Mouse (Mus musculus) cerebellum, adult 9-11 months (tissue): ENCODE results near the gene St3gal3.

Experiments
- DNase-seq: peaks from one replicate; pipeline ENCODE4 v3.0.0; 2022

Gene St3gal3

DNA sequence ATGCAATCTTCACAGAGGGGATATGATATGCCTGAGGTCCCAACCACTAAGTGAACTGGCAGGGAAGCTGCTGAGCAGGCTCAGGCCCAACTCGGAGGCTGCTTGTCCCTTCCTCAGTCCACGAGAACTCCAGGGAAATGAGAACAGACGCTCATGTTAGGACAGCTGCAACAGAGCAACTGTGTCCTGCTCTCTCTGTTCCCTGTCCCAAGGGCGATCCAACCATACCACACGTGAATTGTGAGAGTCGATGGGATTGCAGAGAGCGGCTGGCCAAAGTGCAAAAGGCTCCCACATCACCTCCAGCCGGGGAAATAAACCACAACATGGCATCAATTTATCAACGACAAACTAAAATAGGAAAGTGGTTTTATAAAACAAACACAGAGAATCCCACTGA, 90.2 kb downstream of the St3gal3 start:
- no peak for DNase-seq

DNA sequence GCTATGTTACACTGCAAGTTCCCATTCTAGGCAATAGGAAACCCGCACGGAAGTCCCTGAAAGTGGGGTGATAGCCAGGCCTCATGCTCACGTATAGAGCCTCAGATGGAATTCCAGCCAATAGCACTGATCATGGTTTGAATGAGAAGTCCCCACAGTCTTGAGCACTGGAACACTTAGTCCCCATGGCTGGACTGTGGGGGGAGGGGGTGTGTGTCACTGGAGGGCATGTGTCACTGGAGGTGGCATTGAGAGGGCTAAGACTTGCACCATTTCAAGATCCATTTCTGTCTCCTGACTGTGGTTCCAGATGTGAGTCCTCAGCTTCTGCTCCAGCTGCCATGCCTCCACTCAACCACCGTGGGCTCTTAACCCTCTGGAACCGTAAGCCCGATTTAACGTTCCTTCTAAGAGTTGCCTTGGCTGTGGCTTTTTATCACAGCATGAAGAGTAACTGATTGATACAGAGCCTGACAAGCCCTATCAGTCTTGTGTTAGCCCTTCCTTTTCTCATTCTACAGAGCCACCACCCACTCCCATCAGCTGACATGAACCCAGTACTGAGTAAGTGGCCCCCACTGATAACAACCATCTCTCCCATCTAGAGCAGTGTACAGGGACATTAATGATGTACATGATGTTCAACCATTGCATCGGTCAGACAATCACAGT, 91.2 kb downstream of the St3gal3 start:
- no peak for DNase-seq

DNA sequence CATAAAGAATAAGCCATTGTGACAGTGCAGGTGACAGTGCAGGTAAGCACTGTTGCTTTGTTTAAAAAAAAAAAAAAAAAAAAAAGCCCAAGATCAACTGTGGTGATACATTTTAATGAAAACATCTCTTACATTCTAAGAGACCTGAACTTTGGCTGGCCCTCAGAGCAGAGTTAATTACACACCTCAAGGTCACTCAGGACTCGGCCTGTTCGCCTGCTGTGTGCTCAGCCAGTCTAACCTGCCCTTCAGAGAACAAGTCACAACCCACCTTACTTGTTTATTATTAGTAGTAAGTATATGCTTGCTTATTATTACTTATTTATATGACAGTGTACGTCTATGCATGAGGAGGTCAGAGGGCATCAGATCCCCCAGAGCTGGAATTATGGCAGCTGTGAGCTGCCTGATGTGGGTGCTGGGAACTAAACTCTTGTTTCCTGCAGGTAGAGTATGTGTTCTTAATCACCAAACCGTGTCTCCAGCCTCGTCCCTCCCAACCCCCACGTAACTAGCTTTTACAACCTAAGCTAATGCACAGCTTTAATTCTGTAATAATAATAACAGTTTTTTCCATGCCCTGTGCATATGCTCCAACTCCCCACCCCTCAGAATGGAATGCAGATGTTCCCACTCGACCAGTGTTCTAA, 91.9 kb downstream of the St3gal3 start:
- no peak for DNase-seq

DNA sequence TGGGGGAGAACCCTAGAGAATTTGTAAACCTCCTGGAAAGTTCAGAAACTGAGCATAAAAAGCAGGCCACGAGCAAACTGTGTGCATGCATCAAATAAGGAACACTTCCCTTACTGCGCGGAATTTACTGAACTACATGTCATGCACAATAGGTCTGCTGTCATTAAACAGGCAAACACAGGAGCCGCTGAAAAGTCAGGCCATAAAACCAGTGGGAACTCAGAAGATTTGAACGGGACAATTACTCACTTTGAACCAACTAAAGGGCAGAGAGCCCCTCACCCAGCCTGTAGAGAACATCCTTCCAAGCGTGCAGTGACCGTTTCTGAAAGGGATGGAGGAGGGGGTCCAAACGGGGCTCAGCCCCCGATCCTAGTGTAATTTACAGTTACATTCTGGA, 93.6 kb downstream of the St3gal3 start:
- DNase-seq = no peak

DNA sequence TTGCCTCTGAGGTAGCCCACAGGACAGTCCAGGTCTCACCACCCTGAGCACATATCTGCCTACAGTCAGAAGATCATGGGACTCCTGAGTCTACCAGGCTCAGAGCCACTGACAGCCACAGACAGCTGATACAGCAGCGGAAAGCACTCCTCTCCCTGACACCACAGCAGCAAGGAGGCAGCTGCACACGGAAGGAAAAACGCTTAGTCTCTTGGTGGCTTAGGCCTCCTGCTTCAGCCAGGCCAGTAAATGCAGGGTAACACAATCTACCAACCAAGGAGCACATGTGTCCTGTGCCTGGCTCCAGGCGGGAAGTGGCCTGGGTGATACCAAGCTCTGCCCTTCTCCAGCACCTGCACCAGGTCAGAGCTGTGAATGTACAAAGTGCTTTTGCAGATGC, 94.1 kb downstream of the St3gal3 start:
- no peak for DNase-seq

DNA sequence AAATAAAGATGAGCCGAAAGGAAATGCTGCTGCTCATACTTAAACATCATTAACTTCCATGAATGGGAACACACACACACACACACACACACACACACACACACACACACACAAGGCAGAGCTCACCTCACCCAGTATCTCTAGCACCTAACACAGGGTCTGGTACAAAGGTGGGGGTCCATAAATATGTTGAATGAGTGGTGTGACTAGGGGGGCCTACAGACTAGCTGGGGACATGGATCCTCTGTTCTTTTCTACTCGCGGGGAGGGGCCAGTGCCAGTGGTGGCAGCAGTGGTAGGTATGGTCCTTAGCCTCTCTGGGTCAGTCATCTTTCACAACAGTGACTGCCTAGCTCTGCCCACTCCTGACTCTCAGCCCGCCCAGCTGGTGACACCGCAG, 94.8 kb downstream of the St3gal3 start:
- DNase-seq = no peak

DNA sequence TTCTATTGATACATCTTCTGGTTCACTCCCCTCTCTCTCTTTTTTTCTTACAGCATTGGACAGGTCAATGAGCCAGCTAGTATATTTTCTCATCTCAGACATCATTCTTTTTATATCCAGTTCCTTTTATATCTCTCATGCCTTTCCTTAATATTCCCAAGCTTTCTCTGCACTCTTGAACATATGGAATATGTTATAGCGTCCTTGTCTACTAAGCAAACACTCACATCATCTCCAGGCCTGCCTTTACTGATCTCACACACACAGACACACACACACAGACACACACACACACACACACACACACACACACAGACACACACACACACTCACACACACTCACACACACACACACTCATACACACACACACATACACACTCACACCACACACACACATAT, 96.7 kb downstream of the St3gal3 start:
- no peak for DNase-seq

DNA sequence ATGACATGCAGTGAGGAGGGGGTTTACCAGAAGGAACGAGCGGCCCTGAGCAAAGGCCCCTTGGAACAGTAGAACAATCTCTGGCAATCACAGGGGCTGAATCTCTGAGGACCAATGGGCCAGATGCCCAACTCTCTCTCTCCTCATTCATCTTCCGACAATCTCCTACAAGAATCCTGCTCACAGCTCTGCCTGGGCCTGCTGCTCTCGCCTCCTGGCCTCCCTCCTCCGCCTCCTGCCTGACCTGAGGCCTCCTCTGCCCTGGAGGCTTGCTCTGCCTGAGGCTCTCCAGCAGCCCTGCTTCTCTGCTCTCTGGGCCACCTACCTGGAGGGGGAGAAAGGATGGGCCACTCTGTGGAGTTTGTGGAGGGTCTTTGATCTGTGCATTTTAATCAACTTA, 97.3 kb downstream of the St3gal3 start:
- DNase-seq = no peak

DNA sequence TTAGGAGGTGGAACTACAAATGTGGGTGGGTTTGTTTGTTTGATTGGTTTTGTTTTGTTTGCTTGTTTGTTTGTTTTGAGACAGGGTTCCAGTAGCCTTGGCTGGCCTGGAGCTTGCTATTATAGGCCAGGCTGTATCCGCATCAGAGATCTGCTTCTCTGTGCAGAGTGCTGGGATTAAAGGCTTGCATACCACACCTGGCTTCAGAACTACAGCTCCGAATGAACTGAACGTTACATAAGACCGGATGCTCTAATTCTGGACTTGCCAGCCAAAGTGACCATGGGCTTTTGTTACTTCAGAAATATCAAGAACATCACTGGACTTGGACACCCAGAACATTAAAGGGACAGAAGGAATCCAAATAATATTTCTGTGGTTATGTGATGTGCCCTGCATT, 98.2 kb downstream of the St3gal3 start:
- no peak for DNase-seq

DNA sequence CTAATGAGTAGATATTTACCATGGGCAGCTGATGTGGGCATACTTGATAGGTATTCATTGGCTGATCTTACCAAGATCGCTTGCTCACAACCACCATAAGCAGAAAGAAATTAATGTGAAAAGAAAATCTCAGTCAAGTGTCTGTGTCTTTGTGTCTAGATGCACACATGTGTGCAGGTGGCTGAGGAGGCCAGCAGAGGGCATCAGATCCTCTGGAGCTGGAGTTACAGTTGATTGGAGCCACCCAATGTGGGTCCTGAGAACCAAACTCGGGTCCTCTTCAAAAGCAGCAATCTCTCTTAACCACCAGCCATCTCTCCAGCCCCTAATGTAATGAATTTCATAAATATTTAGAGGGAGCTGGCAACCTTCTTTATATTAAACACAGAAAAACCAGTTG, 99.6 kb downstream of the St3gal3 start:
- no peak for DNase-seq

DNA sequence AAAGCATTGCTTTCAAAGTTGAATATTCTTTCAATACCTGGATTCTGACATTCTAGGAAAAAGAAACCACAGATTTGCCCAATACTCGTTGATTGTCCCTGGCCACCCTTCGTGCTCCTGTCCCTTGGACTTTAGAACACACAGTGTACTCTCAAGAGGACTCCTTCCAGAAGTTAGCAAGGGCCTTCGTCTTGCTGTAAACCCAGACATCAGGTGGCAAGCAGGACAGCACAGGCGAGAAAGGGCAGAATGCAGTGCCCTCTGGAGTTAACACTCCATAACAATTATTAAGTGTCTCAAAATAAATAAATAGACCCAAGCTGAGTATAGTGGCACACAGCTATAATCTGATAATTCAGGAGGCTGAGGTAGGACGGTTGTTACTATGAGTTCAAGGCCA, 101.7 kb downstream of the St3gal3 start:
- DNase-seq = no peak

DNA sequence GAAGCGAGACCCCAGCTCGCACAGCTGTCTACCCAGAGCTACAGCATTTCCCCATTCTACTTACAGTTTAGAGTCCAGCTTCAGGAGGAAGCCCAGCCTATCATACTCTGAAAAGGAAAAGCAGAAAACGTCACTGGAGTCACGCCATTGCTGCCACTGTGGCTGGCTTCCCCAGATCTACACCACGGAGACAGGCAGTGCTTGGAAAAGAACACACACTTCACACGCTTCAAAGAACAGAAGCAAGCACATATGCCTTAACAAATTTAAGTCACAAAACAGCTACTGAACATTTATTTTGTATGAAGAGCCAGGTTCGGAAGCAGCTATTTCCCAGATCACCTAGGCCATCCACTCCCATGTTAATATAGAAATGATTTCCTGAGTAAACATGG, 102.9 kb downstream of the St3gal3 start:
- no peak for DNase-seq

DNA sequence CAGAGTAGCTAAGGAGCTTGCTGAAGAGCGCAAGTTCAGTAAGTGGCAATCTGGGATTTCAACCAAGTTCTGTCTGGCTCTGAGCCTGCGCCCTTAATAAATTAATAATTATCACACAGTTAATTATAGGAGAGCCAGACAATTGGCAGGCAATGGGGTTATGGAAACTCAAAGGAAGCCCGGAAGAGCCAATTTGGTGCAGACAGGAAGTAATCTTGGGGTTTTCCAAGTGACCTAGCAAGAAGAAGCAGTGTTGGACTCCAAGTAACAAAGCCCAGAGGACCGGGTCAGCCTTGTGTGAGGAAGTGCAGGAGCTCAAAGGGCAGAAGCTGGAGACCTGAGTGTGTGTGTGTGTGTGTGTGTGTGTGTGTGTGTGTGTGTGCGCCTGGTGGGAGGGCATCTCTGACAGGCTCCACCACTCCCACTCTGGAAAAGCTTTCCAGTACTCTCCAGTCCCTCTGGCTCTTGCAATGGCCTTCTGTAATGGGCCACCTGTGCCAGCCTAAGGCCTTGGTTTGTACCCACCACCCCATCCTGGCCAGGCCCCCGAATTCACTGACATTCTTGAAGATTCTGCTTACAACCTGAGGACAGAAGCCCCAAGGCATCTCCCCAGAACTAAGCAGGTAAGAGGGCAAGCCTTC, 103.5 kb downstream of the St3gal3 start:
- no peak for DNase-seq

DNA sequence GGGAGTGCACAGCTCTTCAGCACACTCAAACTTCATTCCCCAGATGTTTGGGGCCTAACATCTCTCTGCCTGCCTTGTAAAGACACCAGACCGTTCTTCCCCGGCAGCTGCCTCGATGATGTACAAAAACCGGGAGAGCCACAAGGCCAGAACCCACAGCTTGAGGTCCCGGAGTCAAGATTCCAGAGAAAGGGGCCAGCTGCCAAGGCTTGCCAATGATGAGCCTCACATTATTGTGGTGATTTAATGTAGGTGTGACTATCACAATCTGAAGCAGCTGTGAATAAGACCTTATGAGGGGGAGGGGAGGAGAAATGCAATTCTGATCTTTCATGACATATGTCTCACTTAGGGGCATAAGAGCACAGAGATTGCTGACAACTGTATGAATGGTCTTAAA, 104.4 kb downstream of the St3gal3 start:
- DNase-seq = no peak

DNA sequence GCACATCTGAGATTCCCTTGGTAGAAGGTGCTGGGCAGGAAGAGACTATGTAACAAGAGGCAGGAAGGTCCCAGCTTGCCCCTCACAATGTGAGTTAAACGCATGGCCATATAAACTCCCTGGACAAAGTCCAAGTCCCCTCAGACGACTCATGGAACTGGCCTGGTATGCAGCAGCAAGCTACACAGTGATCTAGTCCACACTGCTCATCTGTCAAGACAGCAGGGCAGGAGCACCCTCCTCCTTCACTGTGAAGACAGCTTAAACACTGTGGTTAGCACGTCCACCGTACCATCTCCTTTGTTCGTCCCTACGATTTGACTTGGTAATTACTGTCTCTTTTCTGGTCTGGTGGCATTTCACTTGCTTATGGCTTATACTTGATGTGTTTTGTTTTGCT, 104.8 kb downstream of the St3gal3 start:
- DNase-seq = no peak

DNA sequence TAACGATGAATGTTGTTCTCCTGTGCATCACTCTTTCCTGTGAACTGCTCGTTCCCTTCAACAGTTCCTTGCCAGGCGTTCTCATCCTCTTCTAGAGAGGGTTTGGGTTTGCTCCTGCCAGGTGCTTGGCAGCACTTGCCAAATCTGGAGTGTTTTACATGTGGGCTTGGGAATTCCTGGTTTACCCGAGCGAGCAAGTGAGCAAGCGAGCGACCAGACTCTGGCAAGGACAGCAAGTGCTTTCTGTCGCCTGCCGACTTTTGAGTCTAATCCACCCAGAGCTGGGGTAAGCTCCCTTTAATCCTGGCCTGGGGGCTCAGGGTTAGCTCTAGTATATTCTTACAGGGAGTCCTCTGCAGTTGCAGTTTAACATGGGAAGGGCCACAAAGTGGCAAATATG, 105.7 kb downstream of the St3gal3 start:
- no peak for DNase-seq

DNA sequence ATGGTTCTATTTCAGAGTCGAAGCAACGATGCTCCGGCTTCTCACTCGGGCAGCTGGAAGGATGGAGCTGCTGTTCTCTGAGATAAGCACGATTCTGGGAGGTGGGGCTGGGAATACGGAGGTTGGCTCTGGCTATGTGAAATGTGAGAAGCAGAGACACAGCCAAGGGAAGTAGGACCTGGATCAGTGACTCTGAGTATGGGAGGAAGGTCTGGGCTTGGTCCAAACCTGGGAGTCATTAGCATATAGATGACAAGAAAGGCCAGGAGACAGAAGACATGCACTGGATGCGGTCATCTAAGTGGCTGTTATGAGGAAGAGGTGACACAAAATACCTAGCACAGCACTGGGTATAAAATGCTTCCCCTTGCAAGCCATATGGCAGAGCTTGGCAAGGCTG, 108.8 kb downstream of the St3gal3 start:
- DNase-seq = no peak

DNA sequence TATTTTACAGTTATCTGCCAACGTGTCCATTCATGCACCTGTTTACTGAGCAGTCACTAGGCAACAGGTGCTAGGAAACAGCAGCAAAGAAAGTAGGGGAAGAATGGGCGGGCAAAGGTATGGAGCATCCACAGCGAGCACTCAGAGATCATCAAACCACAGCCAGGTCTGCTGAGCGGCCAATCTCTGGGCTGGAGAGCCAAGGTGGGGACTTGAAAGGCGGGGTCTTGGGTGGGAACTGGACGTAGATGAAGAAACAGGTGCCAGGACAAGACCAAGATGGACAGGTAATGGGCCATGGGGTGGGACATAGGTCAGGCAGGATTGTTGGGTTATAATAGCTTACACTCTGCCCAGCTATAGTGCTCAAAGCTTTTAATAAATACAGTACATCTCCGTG, 109.3 kb downstream of the St3gal3 start:
- no peak for DNase-seq

DNA sequence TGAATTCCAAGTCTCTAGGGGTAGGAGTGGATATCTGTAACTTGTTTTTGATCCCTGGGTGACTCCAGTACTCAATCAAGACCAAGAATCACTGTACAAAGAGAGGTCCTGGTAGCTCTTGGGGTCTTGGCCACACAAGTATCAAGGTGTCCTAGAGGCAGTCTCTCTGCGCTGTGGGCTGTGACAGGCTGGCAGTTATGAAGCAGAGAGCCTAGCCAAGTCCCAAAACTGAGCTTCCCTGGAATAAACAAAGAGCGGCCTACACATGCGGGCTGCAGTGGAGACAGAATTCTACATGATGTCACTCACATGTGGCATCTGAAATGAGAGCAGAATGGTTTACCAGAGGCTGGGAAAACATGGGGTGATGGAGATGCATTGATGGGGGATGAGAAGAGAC, 111.9 kb downstream of the St3gal3 start:
- no peak for DNase-seq

DNA sequence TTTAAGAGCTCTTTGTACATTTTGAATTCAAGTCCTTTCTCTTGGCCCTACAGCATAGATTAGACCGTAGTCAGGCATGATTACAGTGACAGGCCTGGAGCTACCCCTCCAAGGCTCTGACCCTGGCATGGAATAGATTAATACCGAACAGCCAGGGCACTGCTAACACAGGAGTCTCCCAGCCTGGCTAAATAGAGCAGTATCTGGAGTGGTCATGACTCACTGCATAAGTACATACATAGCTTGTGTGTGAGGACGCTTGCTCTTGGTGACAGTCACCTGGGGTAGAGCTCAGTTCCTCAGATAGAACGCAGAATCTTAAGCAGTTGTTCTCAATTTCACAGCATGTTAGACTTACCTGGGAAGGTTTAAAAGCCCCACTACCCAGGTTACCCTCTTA, 112.3 kb downstream of the St3gal3 start:
- DNase-seq = no peak

DNA sequence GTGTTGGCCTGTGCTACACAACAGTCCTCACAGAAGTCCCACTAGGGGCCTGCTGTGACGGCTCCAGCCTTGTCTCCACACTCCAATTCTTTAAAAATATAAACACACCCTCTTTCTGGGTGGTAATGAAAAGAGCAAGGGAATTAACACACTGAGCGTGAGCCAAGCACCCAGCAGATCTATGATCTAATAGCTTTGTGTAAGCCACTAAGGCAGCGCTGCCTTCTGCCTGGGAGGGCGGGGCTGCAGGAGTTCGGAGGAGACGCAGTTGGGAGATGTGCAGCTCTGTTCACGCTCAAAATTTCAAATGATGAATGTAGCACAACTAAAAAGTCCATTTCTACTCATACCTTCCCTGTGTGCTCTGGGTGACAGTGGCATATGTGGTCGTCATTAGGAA, 115.1 kb downstream of the St3gal3 start:
- no peak for DNase-seq

DNA sequence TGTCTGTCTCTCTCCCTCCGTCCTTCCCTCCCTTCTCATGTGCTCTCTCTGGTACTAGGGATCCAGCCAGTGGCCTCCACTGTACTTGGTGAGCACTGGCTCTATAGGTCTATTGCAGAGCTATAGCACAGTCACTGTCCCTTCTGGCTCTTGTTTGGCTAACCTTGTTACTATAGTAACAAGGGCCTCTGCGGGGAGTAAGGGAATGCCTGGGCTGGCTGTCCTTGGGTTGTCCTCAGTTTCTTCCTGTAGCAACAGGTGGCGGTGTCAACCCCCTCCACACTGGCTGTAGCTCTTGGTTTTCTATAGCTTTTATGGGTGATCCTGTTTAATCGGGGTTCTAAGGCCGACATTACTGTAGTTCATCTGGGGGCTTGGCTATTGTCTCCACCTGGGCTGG, 115.5 kb downstream of the St3gal3 start:
- DNase-seq = no peak

DNA sequence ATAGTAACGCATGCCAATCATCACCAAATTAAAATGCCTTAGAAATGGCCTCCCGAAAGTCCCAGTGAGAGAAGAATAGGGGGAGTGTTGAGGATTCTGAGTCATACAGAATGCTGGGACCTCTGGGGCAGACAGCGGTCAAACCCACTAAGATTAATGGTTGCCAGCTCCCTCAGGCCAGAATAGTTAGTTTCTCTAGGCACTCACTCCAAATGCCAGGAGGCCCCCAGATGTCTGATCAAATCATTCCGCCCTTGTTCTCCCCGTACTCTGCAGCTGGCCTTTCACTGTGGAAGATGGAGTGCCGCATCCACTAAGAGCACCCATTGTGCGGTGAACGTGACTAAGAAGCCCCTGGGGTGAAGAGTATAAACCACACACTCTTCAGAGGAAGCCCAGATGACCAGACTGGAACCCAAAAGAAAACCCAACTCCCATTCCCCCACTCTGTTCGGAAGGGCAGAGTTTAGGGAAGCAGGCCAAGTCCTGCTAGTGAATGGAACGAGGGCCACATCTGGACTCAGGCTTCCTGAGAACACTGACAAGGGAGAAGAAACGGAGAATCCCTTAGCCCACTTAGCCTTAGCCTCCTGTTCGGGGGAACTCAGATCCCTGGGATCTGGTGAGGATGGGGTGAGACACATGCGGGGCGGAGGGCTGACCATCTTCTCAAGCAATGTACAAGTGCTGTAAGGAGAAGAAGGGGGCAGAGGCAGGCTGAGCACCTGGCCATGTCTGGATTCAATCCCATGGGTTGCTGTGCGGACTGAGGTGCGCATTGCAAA, 117.5 kb downstream of the St3gal3 start:
- no peak for DNase-seq
